In genomic region chr1:38887011-38887410, GRCm38 (mm10) we compare ENCODE assay signal across 38 mouse cellular contexts. TPM values are rescaled to one million over a fixed set of nuclear protein-coding genes. Genes with fewer than 3 reads are reported as not detected.
DNase-seq lines count a peak whose midpoint lies in the region; ATAC-seq and TF ChIP-seq lines count a peak whose summit lies in the region.
"Had no signal": no experiment of that assay in that cellular context is flagged by ENCODE, and none has a peak within 500 bp of the region (broad histone marks: within the 10 kb centered on the region; RNA-seq: fewer than 3 reads in every experiment).

No protein-coding gene starts in this region.

- no peak for TF ChIP-seq CTCF in forebrain, postnatal 0 days (IDR thresholded peaks at IDR 0.05; ENCODE audit: low read depth)
- no peak for TF ChIP-seq CTCF in heart, adult 2 months (IDR thresholded peaks at IDR 0.05)
- TF ChIP-seq CTCF in thymus, adult 2 months (IDR thresholded peaks at IDR 0.05; ENCODE audit: borderline replicate concordance, control insufficient read depth, extremely low read depth, insufficient read depth, low read length, poor library complexity), result no peak

- no peak overlapping the region for H3K4me2 ChIP-seq in forebrain, postnatal 0 days (ENCODE audit: low read depth)
- H3K4me2 ChIP-seq in heart, embryonic 15.5 days, result no peak overlapping the region
- H3K4me2 ChIP-seq in lung, embryonic 15.5 days, result no peak overlapping the region
- H3K4me2 ChIP-seq: embryonic facial prominence, embryonic 13.5 days; heart, embryonic 11.5 days; kidney, embryonic 15.5 days; midbrain, embryonic 11.5 days; stomach, embryonic 15.5 days had no signal

- H3K9me3 ChIP-seq in forebrain, embryonic 10.5 days, result no peaks in the 10 kb centered on the region
- no peaks in the 10 kb centered on the region for H3K9me3 ChIP-seq in forebrain, postnatal 0 days (ENCODE audit: low read length)
- H3K9me3 ChIP-seq in heart, embryonic 15.5 days (replicated peaks), result no peaks in the 10 kb centered on the region
- H3K9me3 ChIP-seq in lung, embryonic 15.5 days, result no peaks in the 10 kb centered on the region
- H3K9me3 ChIP-seq: embryonic facial prominence, embryonic 13.5 days; kidney, embryonic 15.5 days; stomach, embryonic 15.5 days had no signal

- H3K9ac ChIP-seq in forebrain, postnatal 0 days, result no peak overlapping the region
- no peak overlapping the region for H3K9ac ChIP-seq in heart, embryonic 15.5 days
- no peak overlapping the region for H3K9ac ChIP-seq in heart, adult 2 months (ENCODE audit: low read depth, low read length)
- no peak overlapping the region for H3K9ac ChIP-seq in lung, embryonic 15.5 days
- H3K9ac ChIP-seq: embryonic facial prominence, embryonic 13.5 days; kidney, embryonic 15.5 days; liver, embryonic 14.5 days; stomach, embryonic 15.5 days had no signal

- TF ChIP-seq POLR2A in heart, adult 2 months (IDR thresholded peaks at IDR 0.05; ENCODE audit: insufficient read depth, low read depth, low read length), result no peak
- TF ChIP-seq POLR2A in thymus, adult 2 months (IDR thresholded peaks at IDR 0.05; ENCODE audit: control insufficient read depth, extremely low read depth, insufficient read depth, low read length, poor library complexity), result no peak

- H3K27ac ChIP-seq in forebrain, embryonic 10.5 days, result 0 out of 2 replicates have a peak overlapping the region, but pooled peaks have one; percentile 11
- no peak overlapping the region for H3K27ac ChIP-seq in forebrain, postnatal 0 days (ENCODE audit: low read depth, low read length)
- H3K27ac ChIP-seq in heart, embryonic 15.5 days, result no peak overlapping the region
- no peak overlapping the region for H3K27ac ChIP-seq in heart, adult 2 months
- no peak overlapping the region for H3K27ac ChIP-seq in lung, embryonic 15.5 days
- H3K27ac ChIP-seq in thymus, adult 2 months (ENCODE audit: control insufficient read depth, insufficient read depth, low read length), result peak overlapping the region; percentile 49; the same call in 1 of the 2 replicates
- H3K27ac ChIP-seq: kidney, embryonic 15.5 days; liver, embryonic 14.5 days; stomach, embryonic 15.5 days had no signal

- no peak for ATAC-seq in forebrain, postnatal 0 days
- ATAC-seq in heart, embryonic 15.5 days (replicated peaks; ENCODE audit: insufficient number of reproducible peaks, insufficient read depth, low FRiP score, low read depth), result peak; percentile 12; the same call in 1 of the 2 replicates
- 0 out of 2 replicates have a peak, but pooled peaks have one; percentile 32 for ATAC-seq in lung, embryonic 15.5 days (ENCODE audit: borderline replicate concordance, extremely low read depth, low FRiP score, low TSS enrichment)
- ATAC-seq: forebrain, embryonic 16.5 days had no signal

- TF ChIP-seq EP300 in heart, adult 2 months (IDR thresholded peaks at IDR 0.05; ENCODE audit: insufficient read depth, low read depth, low read length), result no peak

- no peaks in the 10 kb centered on the region for H3K79me2 ChIP-seq in heart, adult 2 months (replicated peaks; ENCODE audit: control insufficient read depth, insufficient read depth, low read length)

- DNase-seq in forebrain, embryonic 10.5 days (ENCODE audit: extremely low spot score, low spot score), result no peak
- DNase-seq in forebrain, postnatal 0 days, result no peak
- no peak for DNase-seq in heart, adult 2 months
- DNase-seq in lung, postnatal 25 days (ENCODE audit: low spot score), result no peak
- no peak for DNase-seq in thymus, adult 2 months
- no peak for DNase-seq in thymus, postnatal 25 days
- DNase-seq: adrenal gland, postnatal 14 days; cerebellum, adult 11 months; cerebellum, adult 9-10 months; cerebellum, postnatal 36 days; kidney, adult 18-20 months; kidney, postnatal 25 days; liver; lung, adult 2 months; lung, postnatal 14 days; right cerebral cortex, postnatal 25 days; thymus, adult 18-20 months; thymus, postnatal 4 days had no signal

- 77% methylated on average over 6 of the region's 6 CpGs for WGBS in forebrain, embryonic 10.5 days
- 72% methylated on average over 6 of the region's 6 CpGs for WGBS in forebrain, postnatal 0 days
- WGBS in heart, embryonic 15.5 days, result 26% methylated on average over 6 of the region's 6 CpGs
- WGBS in heart, adult 2 months, result 60% methylated on average over 6 of the region's 6 CpGs
- WGBS in lung, embryonic 15.5 days, result 43% methylated on average over 6 of the region's 6 CpGs
- WGBS in thymus, adult 2 months, result 91% methylated on average over 6 of the region's 6 CpGs

- H3K36me3 ChIP-seq in forebrain, embryonic 10.5 days (replicated peaks), result peaks cover 16% of the 10 kb centered on the region
- peaks cover 31% of the 10 kb centered on the region; the same call in 1 of the 2 replicates for H3K36me3 ChIP-seq in forebrain, postnatal 0 days (ENCODE audit: insufficient read depth)
- no peaks in the 10 kb centered on the region for H3K36me3 ChIP-seq in heart, embryonic 15.5 days
- H3K36me3 ChIP-seq in heart, adult 2 months (ENCODE audit: control insufficient read depth, insufficient read depth, low read length), result no peaks in the 10 kb centered on the region
- H3K36me3 ChIP-seq in lung, embryonic 15.5 days, result no peaks in the 10 kb centered on the region
- H3K36me3 ChIP-seq in thymus, adult 2 months (ENCODE audit: control insufficient read depth, insufficient read depth, low read length), result no peaks in the 10 kb centered on the region
- H3K36me3 ChIP-seq: kidney, embryonic 15.5 days; stomach, embryonic 15.5 days had no signal

- H3K4me1 ChIP-seq in forebrain, embryonic 10.5 days, result peaks cover 6% of the 10 kb centered on the region
- no peaks in the 10 kb centered on the region for H3K4me1 ChIP-seq in forebrain, postnatal 0 days (ENCODE audit: insufficient read depth)
- H3K4me1 ChIP-seq in heart, embryonic 15.5 days (replicated peaks), result 0 out of 2 replicates have a peak, but pooled peaks cover 2% of the 10 kb centered on the region
- no peaks in the 10 kb centered on the region for H3K4me1 ChIP-seq in heart, adult 2 months (ENCODE audit: control insufficient read depth, insufficient read depth, low read length)
- H3K4me1 ChIP-seq in lung, embryonic 15.5 days, result no peaks in the 10 kb centered on the region
- peaks cover 49% of the 10 kb centered on the region for H3K4me1 ChIP-seq in thymus, adult 2 months (replicated peaks; ENCODE audit: control insufficient read depth, insufficient read depth, low read length)
- H3K4me1 ChIP-seq: stomach, embryonic 15.5 days had no signal

- no peaks in the 10 kb centered on the region for H3K27me3 ChIP-seq in forebrain, embryonic 10.5 days (ENCODE audit: poor library complexity, severe bottlenecking)
- H3K27me3 ChIP-seq in forebrain, postnatal 0 days (ENCODE audit: insufficient read depth, low read length), result no peaks in the 10 kb centered on the region
- no peaks in the 10 kb centered on the region for H3K27me3 ChIP-seq in heart, embryonic 15.5 days
- H3K27me3 ChIP-seq in heart, adult 2 months (ENCODE audit: control insufficient read depth, insufficient read depth, low read length), result no peaks in the 10 kb centered on the region
- no peaks in the 10 kb centered on the region for H3K27me3 ChIP-seq in lung, embryonic 15.5 days
- H3K27me3 ChIP-seq in thymus, adult 2 months (ENCODE audit: control insufficient read depth, insufficient read depth, low read length), result no peaks in the 10 kb centered on the region
- H3K27me3 ChIP-seq: embryonic facial prominence, embryonic 13.5 days; kidney, embryonic 15.5 days; stomach, embryonic 15.5 days had no signal

- H3K4me3 ChIP-seq in forebrain, embryonic 10.5 days, result no peak overlapping the region
- H3K4me3 ChIP-seq in forebrain, postnatal 0 days (ENCODE audit: low read depth, low read length), result no peak overlapping the region
- no peak overlapping the region for H3K4me3 ChIP-seq in heart, embryonic 15.5 days
- H3K4me3 ChIP-seq in heart, adult 2 months, result no peak overlapping the region
- H3K4me3 ChIP-seq in lung, embryonic 15.5 days, result no peak overlapping the region
- H3K4me3 ChIP-seq in thymus, adult 2 months (ENCODE audit: control insufficient read depth, insufficient read depth, low read length), result no peak overlapping the region
- H3K4me3 ChIP-seq: embryonic facial prominence, embryonic 13.5 days; kidney, embryonic 15.5 days; stomach, embryonic 15.5 days had no signal

- intact Hi-C loops in heart, adult 2 months (cut with DNase I), result no loop called here

RNA-seq across cellular contexts. Expression of gene Chst10, which starts 10.9 kb away (rescaled TPM):
- 11.9 and 12.4 TPM in 2 replicates for polyA plus RNA-seq in forebrain, embryonic 10.5 days (2016; fragmentation: Nextera tagmentation; extraction: Ambion mirVana)
- 79.3 and 85.2 TPM in 2 replicates for total RNA-seq in forebrain, postnatal 0 days (2014; rRNA removed)
- polyA plus RNA-seq in forebrain, postnatal 0 days (2015; fragmentation: Nextera tagmentation; extraction: Ambion mirVana), result 60.1 and 71.7 TPM in 2 replicates
- polyA plus RNA-seq in heart, embryonic 15.5 days (2015; fragmentation: Nextera tagmentation; extraction: Ambion mirVana), result 1.6 and 2.0 TPM in 2 replicates
- under 1 TPM; 0.16 to 0.34 TPM for total RNA-seq in heart, adult 2 months (2021)
- polyA plus RNA-seq in heart, adult 2 months (2012; rRNA removed), result 0.26 and 0.27 TPM in 2 replicates
- polyA plus RNA-seq in lung, embryonic 15.5 days (2015; fragmentation: Nextera tagmentation; extraction: Ambion mirVana), result 1.9 and 2.3 TPM in 2 replicates
- polyA plus RNA-seq in thymus, adult 2 months (2012; rRNA removed), result 20.5 and 20.9 TPM in 2 replicates

RNA-seq across cellular contexts. Expression of gene Lonrf2, which starts 50.5 kb away (rescaled TPM):
- polyA plus RNA-seq in forebrain, embryonic 10.5 days (2016; fragmentation: Nextera tagmentation; extraction: Ambion mirVana), result 1.9 and 2.1 TPM in 2 replicates
- 103 and 143 TPM in 2 replicates for total RNA-seq in forebrain, postnatal 0 days (2014; rRNA removed)
- polyA plus RNA-seq in forebrain, postnatal 0 days (2015; fragmentation: Nextera tagmentation; extraction: Ambion mirVana), result 13.8 and 21.9 TPM in 2 replicates
- polyA plus RNA-seq in heart, embryonic 15.5 days (2015; fragmentation: Nextera tagmentation; extraction: Ambion mirVana), result 0.53 and 0.67 TPM in 2 replicates
- 1 to 10 TPM; 3.3 to 3.8 TPM for total RNA-seq in heart, adult 2 months (2021)
- polyA plus RNA-seq in heart, adult 2 months (2012; rRNA removed), result 2.6 and 4.2 TPM in 2 replicates
- polyA plus RNA-seq in lung, embryonic 15.5 days (2015; fragmentation: Nextera tagmentation; extraction: Ambion mirVana), result 0.59 and 0.72 TPM in 2 replicates
- 0.46 and 0.47 TPM in 2 replicates for polyA plus RNA-seq in thymus, adult 2 months (2012; rRNA removed)
- total RNA-seq: neutrophil, adult 5-6 weeks had no signal

RNA-seq across cellular contexts. Expression of gene Nms, which starts 51.9 kb away (rescaled TPM):
- not detected in 2 replicates for polyA plus RNA-seq in forebrain, embryonic 10.5 days (2016; fragmentation: Nextera tagmentation; extraction: Ambion mirVana)
- 0.15 and 1.3 TPM in 2 replicates for total RNA-seq in forebrain, postnatal 0 days (2014; rRNA removed)
- polyA plus RNA-seq in forebrain, postnatal 0 days (2015; fragmentation: Nextera tagmentation; extraction: Ambion mirVana), result 0.38 and 0.85 TPM in 2 replicates
- polyA plus RNA-seq in heart, embryonic 15.5 days (2015; fragmentation: Nextera tagmentation; extraction: Ambion mirVana), result not detected in 2 replicates
- not detected for total RNA-seq in heart, adult 2 months (2021)
- not detected in 2 replicates for polyA plus RNA-seq in heart, adult 2 months (2012; rRNA removed)
- not detected in 2 replicates for polyA plus RNA-seq in lung, embryonic 15.5 days (2015; fragmentation: Nextera tagmentation; extraction: Ambion mirVana)
- 0.22 and 0.27 TPM in 2 replicates for polyA plus RNA-seq in thymus, adult 2 months (2012; rRNA removed)
- total RNA-seq: adrenal gland, postnatal 14 days; gastrocnemius, adult 8-10 months; gastrocnemius, postnatal 4 days; heart, postnatal 25 days; layer of hippocampus, adult 18-20 months; layer of hippocampus, postnatal 10 days; left cerebral cortex, adult 18-20 months; left cerebral cortex, postnatal 14 days; megakaryocyte progenitor cell, adult 5-6 weeks; neutrophil, adult 5-6 weeks had no signal
- polyA plus RNA-seq: embryonic facial prominence, embryonic 13.5 days; forebrain, embryonic 11.5 days; heart, embryonic 11.5 days; kidney, embryonic 15.5 days; limb, embryonic 11.5 days; liver, embryonic 14.5 days; lung, adult 2 months; stomach, embryonic 15.5 days had no signal

Comparison
In these comparisons a context has a peak if more than half of its experiments do, and no peak if none do; other contexts are left out.
1. H3K27ac ChIP-seq: peak in forebrain, embryonic 10.5 days (single experiment) and thymus, adult 2 months (single experiment); none in forebrain, postnatal 0 days (single experiment), heart, embryonic 15.5 days (single experiment), heart, adult 2 months (single experiment) and lung, embryonic 15.5 days (single experiment).